Mouse (Mus musculus) urinary bladder, adult 2 months (tissue): ENCODE data around the gene Vwa7. TPM values are rescaled to one million over a fixed set of nuclear protein-coding genes. Genes with fewer than 3 reads are reported as not detected.
"Not testable (repeated sequence)": the region's sequence is repeated elsewhere in the genome, so short reads cannot be mapped to it uniquely, and the experiment has no call there.

Experiments used
- DNase-seq: peaks from one replicate; pipeline ENCODE4 v3.0.0; 2022; ENCODE audit warnings: low spot score
- polyA plus RNA-seq: library from polyadenylated mRNA; depleted of rRNA; stranded (reverse); fragments of >200 nt; gene quantifications from 2 replicates; pipeline ENCODE4 v1.2.3, GENCODE M21; 2012

Vwa7 gene
- polyA plus RNA-seq, 1 experiment, result 6.1 TPM

- DNase-seq, result no peak
Measured at GRCm38 (mm10) chr17:35021842-35022477, 5.6 kb downstream of the Vwa7 start.

GRCm38 (mm10) chr17:35022541-35023060, 6.2 kb downstream of the Vwa7 start:
- DNase-seq, result no peak

- no peak for DNase-seq
Measured at GRCm38 (mm10) chr17:35023221-35023620, 6.8 kb downstream of the Vwa7 start.

GRCm38 (mm10) chr17:35023756-35024155, 7.4 kb downstream of the Vwa7 start:
- DNase-seq, result no peak

- DNase-seq, result no peak
Measured at GRCm38 (mm10) chr17:35024261-35024660, 7.9 kb downstream of the Vwa7 start.

GRCm38 (mm10) chr17:35024691-35025488, 8.5 kb downstream of the Vwa7 start:
- no peak for DNase-seq

GRCm38 (mm10) chr17:35026206-35026605, 9.8 kb downstream of the Vwa7 start:
- no peak for DNase-seq

- no peak for DNase-seq
Measured at GRCm38 (mm10) chr17:35027277-35028068, 11.1 kb downstream of the Vwa7 start, which contains the start of gene Sapcd1. Sapcd1 (minus strand) TSS chr17:35028016.

- DNase-seq, result no peak
Measured at GRCm38 (mm10) chr17:35028315-35028714, 11.9 kb downstream of the Vwa7 start.

GRCm38 (mm10) chr17:35029691-35030532, 13.5 kb downstream of the Vwa7 start:
- DNase-seq, result no peak

GRCm38 (mm10) chr17:35031272-35031671, 14.9 kb downstream of the Vwa7 start:
- no peak for DNase-seq

- no peak for DNase-seq
Measured at GRCm38 (mm10) chr17:35031880-35032279, 15.5 kb downstream of the Vwa7 start.

GRCm38 (mm10) chr17:35032323-35032870, 16.0 kb downstream of the Vwa7 start:
- DNase-seq, result no peak

GRCm38 (mm10) chr17:35033703-35034102, 17.3 kb downstream of the Vwa7 start:
- DNase-seq, result not testable (repeated sequence)

GRCm38 (mm10) chr17:35034896-35035295, 18.5 kb downstream of the Vwa7 start:
- no peak for DNase-seq

- DNase-seq, result no peak
Measured at GRCm38 (mm10) chr17:35039121-35039873, 22.9 kb downstream of the Vwa7 start.

GRCm38 (mm10) chr17:35043794-35044193, 27.4 kb downstream of the Vwa7 start:
- DNase-seq, result no peak

- no peak for DNase-seq
Measured at GRCm38 (mm10) chr17:35044904-35045806, 28.8 kb downstream of the Vwa7 start.
